Mouse (Mus musculus): ENCODE measurements around the gene Ostm1. TPM values are rescaled to one million over a fixed set of nuclear protein-coding genes. Genes with fewer than 3 reads are reported as not detected.

The Ostm1 gene
- polyA plus RNA-seq, 1 experiment from 2014 or later, result 43.1 TPM

DNA sequence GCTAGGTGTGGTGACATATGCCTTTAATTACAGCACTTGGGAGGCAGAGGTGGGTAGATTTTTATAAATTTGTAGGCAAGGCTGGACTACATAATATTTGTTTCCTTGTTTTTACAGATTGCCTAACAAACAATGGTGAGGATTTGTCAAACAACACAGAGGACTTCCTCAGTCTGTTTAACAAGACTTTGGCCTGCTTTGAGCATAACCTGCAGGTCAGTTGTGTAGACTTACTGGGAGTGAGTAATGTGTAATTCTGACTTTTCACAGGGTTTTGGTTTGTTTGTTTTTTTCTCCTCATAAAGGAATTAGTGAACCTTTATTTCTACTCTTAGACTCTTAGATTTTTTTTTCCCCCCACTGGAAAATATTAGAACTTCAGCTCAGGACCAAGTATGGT lies 109.2 kb downstream of the Ostm1 start:
- no peak for ATAC-seq (ENCODE audit: low FRiP score, low TSS enrichment)

DNA sequence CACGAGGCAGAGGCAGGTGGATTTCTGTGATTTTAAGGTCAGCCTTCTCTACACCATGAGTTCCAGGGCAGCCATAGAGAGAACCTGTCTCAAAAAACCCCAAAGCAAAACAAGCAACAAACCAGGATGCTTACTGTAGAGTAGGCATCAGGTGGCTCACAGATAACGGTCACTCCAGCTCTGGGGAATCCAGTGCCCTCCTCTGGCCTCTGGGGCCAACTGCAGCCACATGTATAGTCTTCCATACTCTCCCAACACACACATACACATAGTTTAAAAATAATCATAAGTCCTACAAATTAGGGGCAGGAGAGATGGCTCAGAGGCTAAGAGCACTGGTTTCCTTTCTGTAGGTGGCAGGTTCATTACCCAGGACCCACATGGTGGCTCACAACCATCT lies 109.9 kb downstream of the Ostm1 start:
- no peaks in the 10 kb centered on the region for H3K27me3 ChIP-seq (ENCODE audit: control insufficient read depth, insufficient read depth, low read length)
- H3K36me3 ChIP-seq (ENCODE audit: control insufficient read depth, insufficient read depth, low read length), result peaks cover 8% of the 10 kb centered on the region
- ATAC-seq (ENCODE audit: low FRiP score, low TSS enrichment) (no peak), DNase-seq (no peak)
- no peak overlapping the region for H3K9ac ChIP-seq (replicated peaks; ENCODE audit: low read length)
- H3K4me2 ChIP-seq (ENCODE audit: low read length), result no peak overlapping the region
- no peaks in the 10 kb centered on the region for H3K9me3 ChIP-seq (ENCODE audit: control insufficient read depth, low read length)
- H3K27ac ChIP-seq (replicated peaks; ENCODE audit: low read depth, low read length), result no peak overlapping the region
- 73% methylated on average over 2 of the region's 2 CpGs for WGBS
- H3K4me3 ChIP-seq (replicated peaks; ENCODE audit: low read depth, low read length), result no peak overlapping the region
- H3K4me1 ChIP-seq (ENCODE audit: control insufficient read depth, insufficient read depth, low read length), result 0 out of 2 replicates have a peak, but pooled peaks cover 3% of the 10 kb centered on the region

More for the DNA sequence above, 109.2 kb downstream of the Ostm1 start:
- Histone ChIP-seq H3K4me1 (ENCODE audit: control insufficient read depth, insufficient read depth, low read length) (0 out of 2 replicates have a peak, but pooled peaks cover 3% of the 10 kb centered on the region), H3K4me2 (ENCODE audit: low read length) (no peak overlapping the region), H3K36me3 (ENCODE audit: control insufficient read depth, insufficient read depth, low read length) (0 out of 2 replicates have a peak, but pooled peaks cover 3% of the 10 kb centered on the region), H3K9me3 (ENCODE audit: control insufficient read depth, low read length) (no peaks in the 10 kb centered on the region), H3K27ac (replicated peaks; ENCODE audit: low read depth, low read length) (no peak overlapping the region), H3K9ac (replicated peaks; ENCODE audit: low read length) (no peak overlapping the region), H3K4me3 (replicated peaks; ENCODE audit: low read depth, low read length) (no peak overlapping the region), H3K27me3 (ENCODE audit: control insufficient read depth, insufficient read depth, low read length) (no peaks in the 10 kb centered on the region)
- no peak for DNase-seq

DNA sequence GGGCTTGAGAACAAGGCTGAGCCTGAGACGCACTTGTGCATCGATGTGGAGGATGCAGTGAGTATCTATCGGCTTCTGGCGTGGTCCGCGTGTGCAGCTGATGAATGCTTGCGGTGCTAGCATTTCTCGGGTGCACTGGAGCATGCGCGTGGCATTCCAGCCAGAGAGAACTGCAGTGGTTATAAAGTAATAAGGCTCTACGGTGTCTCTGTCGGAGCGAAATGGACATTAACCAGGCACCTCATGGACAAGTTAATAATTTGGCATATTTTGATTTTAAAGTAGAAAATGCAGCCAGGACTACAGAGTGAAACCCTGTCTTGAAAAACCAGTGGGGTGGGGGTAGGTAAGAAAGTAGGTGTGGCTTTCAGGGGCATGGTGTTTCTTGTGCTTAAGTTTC lies 112.7 kb downstream of the Ostm1 start:
- ATAC-seq (ENCODE audit: low FRiP score, low TSS enrichment) (no peak), DNase-seq (no peak)
- no peak overlapping the region for H3K4me2 ChIP-seq (ENCODE audit: low read length)
- no peaks in the 10 kb centered on the region for H3K9me3 ChIP-seq (ENCODE audit: control insufficient read depth, low read length)
- peaks cover 23% of the 10 kb centered on the region for H3K36me3 ChIP-seq (ENCODE audit: control insufficient read depth, insufficient read depth, low read length)
- H3K27ac ChIP-seq (replicated peaks; ENCODE audit: low read depth, low read length), result no peak overlapping the region
- no peaks in the 10 kb centered on the region for H3K27me3 ChIP-seq (ENCODE audit: control insufficient read depth, insufficient read depth, low read length)
- H3K4me1 ChIP-seq (ENCODE audit: control insufficient read depth, insufficient read depth, low read length), result no peaks in the 10 kb centered on the region
- no peak overlapping the region for H3K9ac ChIP-seq (replicated peaks; ENCODE audit: low read length)
- WGBS, result 83% methylated on average over 13 of the region's 13 CpGs
- no peak overlapping the region for H3K4me3 ChIP-seq (replicated peaks; ENCODE audit: low read depth, low read length)

DNA sequence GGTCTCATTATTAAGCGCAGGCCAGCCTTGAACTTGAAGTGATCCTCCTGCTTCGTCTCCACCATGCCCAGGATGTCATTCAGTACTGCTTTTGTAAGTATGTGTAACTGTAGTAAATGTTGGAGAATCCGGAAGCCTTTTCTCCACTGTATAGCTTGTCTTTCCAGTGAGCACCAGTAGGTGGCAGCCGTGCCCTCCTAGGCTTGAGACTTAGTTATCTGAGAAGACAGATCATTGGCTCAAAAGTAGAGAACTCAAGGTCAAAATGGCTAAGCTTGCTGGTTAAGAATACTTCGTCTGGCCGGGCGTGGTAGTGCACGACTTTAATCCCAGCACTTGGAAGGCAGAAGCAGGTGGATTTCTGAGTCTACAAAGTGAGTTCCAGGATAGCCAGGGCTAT lies 113.4 kb downstream of the Ostm1 start:
- Histone ChIP-seq H3K4me3 (replicated peaks; ENCODE audit: low read depth, low read length) (no peak overlapping the region), H3K9me3 (ENCODE audit: control insufficient read depth, low read length) (no peaks in the 10 kb centered on the region), H3K27ac (replicated peaks; ENCODE audit: low read depth, low read length) (no peak overlapping the region), H3K4me2 (ENCODE audit: low read length) (no peak overlapping the region), H3K27me3 (ENCODE audit: control insufficient read depth, insufficient read depth, low read length) (no peaks in the 10 kb centered on the region), H3K9ac (replicated peaks; ENCODE audit: low read length) (no peak overlapping the region), H3K36me3 (ENCODE audit: control insufficient read depth, insufficient read depth, low read length) (peaks cover 23% of the 10 kb centered on the region), H3K4me1 (ENCODE audit: control insufficient read depth, insufficient read depth, low read length) (no peaks in the 10 kb centered on the region)
- 34% methylated on average over 8 of the region's 8 CpGs for WGBS
- DNase-seq (peak; percentile 81), ATAC-seq (ENCODE audit: low FRiP score, low TSS enrichment) (no peak)

DNA sequence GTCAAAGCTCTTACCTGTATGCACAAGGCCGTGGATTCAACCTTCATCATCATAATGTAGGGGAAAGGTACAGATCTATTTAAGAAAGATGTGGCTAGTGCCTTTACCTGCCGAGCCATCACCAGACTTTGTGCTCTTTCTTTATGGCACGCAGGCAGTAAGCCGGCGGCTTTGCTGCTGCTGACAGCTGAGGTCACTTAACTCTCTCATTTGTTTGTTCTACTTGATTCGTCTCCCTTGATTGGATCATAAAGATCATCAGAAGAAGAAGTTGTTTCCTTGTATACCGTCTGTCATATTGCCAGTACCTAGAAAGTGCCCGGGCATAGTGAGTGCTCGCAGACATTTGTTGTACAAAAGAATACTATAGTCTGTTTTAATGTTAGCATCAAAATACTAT lies 114.8 kb downstream of the Ostm1 start:
- no peak overlapping the region for H3K4me2 ChIP-seq (ENCODE audit: low read length)
- no peak overlapping the region for H3K9ac ChIP-seq (replicated peaks; ENCODE audit: low read length)
- DNase-seq, result no peak
- peaks cover 30% of the 10 kb centered on the region for H3K36me3 ChIP-seq (ENCODE audit: control insufficient read depth, insufficient read depth, low read length)
- no peak overlapping the region for H3K4me3 ChIP-seq (replicated peaks; ENCODE audit: low read depth, low read length)
- 94% methylated on average over 9 of the region's 9 CpGs for WGBS
- H3K27me3 ChIP-seq (ENCODE audit: control insufficient read depth, insufficient read depth, low read length), result no peaks in the 10 kb centered on the region
- H3K9me3 ChIP-seq (ENCODE audit: control insufficient read depth, low read length), result no peaks in the 10 kb centered on the region
- no peak for ATAC-seq (ENCODE audit: low FRiP score, low TSS enrichment)
- no peaks in the 10 kb centered on the region for H3K4me1 ChIP-seq (ENCODE audit: control insufficient read depth, insufficient read depth, low read length)
- no peak overlapping the region for H3K27ac ChIP-seq (replicated peaks; ENCODE audit: low read depth, low read length)

DNA sequence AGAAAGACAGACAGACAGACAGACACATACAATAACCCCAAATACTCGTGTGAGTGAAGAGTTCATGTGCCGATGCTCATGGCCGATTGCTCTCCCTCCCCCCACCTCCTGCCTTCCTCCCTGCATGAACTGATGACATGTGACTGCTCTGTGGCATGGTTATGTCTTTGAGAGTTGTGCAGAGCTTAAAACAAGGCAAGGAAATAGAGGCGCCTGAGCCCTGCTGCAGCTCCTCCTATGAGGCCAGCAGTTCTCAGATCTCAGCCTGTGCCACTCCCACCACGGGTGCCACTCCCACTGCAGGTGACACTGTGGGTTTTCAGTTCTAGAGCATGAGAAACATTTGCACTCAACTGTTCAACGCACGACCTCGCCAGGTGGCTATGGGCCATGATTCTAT lies 115.4 kb downstream of the Ostm1 start:
- no peaks in the 10 kb centered on the region for H3K4me1 ChIP-seq (ENCODE audit: control insufficient read depth, insufficient read depth, low read length)
- no peak overlapping the region for H3K9ac ChIP-seq (replicated peaks; ENCODE audit: low read length)
- 91% methylated on average over 8 of the region's 8 CpGs for WGBS
- ATAC-seq (ENCODE audit: low FRiP score, low TSS enrichment), result no peak
- DNase-seq, result no peak
- H3K27ac ChIP-seq (replicated peaks; ENCODE audit: low read depth, low read length), result no peak overlapping the region
- peaks cover 32% of the 10 kb centered on the region for H3K36me3 ChIP-seq (ENCODE audit: control insufficient read depth, insufficient read depth, low read length)
- no peak overlapping the region for H3K4me2 ChIP-seq (ENCODE audit: low read length)
- 0 out of 2 replicates have a peak, but pooled peaks cover 3% of the 10 kb centered on the region for H3K9me3 ChIP-seq (ENCODE audit: control insufficient read depth, low read length)
- no peak overlapping the region for H3K4me3 ChIP-seq (replicated peaks; ENCODE audit: low read depth, low read length)
- H3K27me3 ChIP-seq (ENCODE audit: control insufficient read depth, insufficient read depth, low read length), result no peaks in the 10 kb centered on the region

DNA sequence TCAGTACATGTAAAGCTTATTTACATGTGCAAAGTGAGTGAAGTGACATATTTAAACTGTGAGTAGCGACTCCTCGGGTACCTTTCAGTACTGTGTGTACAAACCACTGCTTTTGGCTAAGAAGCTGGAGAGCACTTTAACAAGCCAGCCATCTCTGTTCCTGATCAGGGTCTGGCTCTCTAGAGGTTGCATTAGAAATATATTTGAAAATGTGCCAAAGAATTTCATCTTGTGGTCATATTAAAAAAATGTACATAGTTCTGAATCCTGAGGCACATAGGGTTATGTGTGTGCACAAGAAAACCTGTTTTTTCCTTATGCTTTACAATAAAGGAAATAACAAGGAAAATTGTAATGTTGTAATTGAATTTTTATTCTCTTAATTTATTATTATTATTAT lies 118.5 kb downstream of the Ostm1 start:
- Histone ChIP-seq H3K9ac (replicated peaks; ENCODE audit: low read length) (no peak overlapping the region), H3K9me3 (ENCODE audit: control insufficient read depth, low read length) (0 out of 2 replicates have a peak, but pooled peaks cover 3% of the 10 kb centered on the region), H3K4me3 (replicated peaks; ENCODE audit: low read depth, low read length) (no peak overlapping the region), H3K4me2 (ENCODE audit: low read length) (no peak overlapping the region), H3K36me3 (ENCODE audit: control insufficient read depth, insufficient read depth, low read length) (peaks cover 33% of the 10 kb centered on the region), H3K27me3 (ENCODE audit: control insufficient read depth, insufficient read depth, low read length) (no peaks in the 10 kb centered on the region), H3K4me1 (ENCODE audit: control insufficient read depth, insufficient read depth, low read length) (no peaks in the 10 kb centered on the region), H3K27ac (replicated peaks; ENCODE audit: low read depth, low read length) (no peak overlapping the region)
- DNase-seq, result no peak
- ATAC-seq (ENCODE audit: low FRiP score, low TSS enrichment), result no peak
- WGBS, result 94% methylated on average over 2 of the region's 2 CpGs

DNA sequence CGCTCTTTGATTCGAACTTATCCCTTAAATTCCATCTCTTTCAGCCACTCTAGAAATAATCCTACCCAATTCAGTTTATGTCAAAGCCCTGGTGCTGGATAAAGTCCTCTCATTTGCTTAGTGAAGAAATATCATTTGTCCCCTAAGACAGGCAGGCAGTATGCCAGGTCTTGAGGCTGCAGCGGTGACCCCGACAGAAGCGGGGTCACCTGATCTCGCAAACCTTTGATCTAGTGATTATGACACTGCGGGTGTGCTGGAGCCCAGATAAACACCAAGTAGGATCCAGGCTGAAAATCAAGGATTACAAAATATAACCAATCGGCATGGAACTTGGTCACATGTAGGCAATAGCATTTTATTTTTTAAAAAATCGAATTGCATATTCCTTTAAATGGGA lies 131.1 kb downstream of the Ostm1 start:
- Histone ChIP-seq H3K4me1 (ENCODE audit: control insufficient read depth, insufficient read depth, low read length) (peaks cover 6% of the 10 kb centered on the region; the same call in 1 of the 2 replicates), H3K27me3 (ENCODE audit: control insufficient read depth, insufficient read depth, low read length) (no peaks in the 10 kb centered on the region)

DNA sequence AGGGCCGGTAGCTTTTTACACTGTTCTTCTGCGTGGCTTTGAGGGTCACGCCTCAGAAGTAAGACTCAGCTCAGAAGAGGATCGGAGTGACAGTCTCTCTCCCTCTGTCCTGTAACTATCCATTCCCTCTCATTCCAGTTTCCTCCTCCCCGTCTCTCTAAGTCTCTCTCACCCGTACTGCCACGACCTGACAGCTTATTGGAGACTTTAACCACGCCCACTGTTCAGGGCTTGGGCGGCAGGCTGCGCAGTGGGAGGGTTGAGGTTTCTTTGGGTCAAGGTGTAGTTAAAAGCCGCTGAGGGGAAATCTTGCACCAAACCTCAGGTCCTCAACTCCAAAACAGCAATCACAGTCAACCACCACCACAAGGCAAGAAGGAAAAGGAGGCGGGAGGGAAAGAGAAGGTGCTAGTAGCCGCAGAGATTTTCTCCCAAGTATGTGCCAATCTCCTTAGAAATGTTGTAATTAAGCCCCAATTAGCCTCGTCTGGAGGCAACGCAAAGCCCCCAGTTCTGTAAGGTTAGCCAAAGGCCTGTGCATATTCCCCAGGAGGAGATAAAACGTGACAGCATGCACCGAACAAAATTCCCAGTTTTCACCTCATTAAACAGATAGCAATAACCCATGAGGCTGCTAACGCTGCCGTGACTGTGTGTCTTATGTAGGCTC lies 131.9 kb downstream of the Ostm1 start:
- H3K4me3 ChIP-seq (replicated peaks; ENCODE audit: low read depth, low read length), result no peak overlapping the region
- peak overlapping the region; percentile 32 for H3K4me2 ChIP-seq (ENCODE audit: low read length)
- H3K9me3 ChIP-seq (ENCODE audit: control insufficient read depth, low read length), result no peaks in the 10 kb centered on the region
- no peak for ATAC-seq (ENCODE audit: low FRiP score, low TSS enrichment)
- DNase-seq, result peak; percentile 21
- 16% methylated on average over 19 of the region's 19 CpGs for WGBS
- no peaks in the 10 kb centered on the region for H3K27me3 ChIP-seq (ENCODE audit: control insufficient read depth, insufficient read depth, low read length)
- H3K4me1 ChIP-seq (ENCODE audit: control insufficient read depth, insufficient read depth, low read length), result peaks cover 6% of the 10 kb centered on the region; the same call in 1 of the 2 replicates
- no peak overlapping the region for H3K9ac ChIP-seq (replicated peaks; ENCODE audit: low read length)
- no peaks in the 10 kb centered on the region for H3K36me3 ChIP-seq (ENCODE audit: control insufficient read depth, insufficient read depth, low read length)
- no peak overlapping the region for H3K27ac ChIP-seq (replicated peaks; ENCODE audit: low read depth, low read length)

More for the DNA sequence above, 131.1 kb downstream of the Ostm1 start:
- ATAC-seq (ENCODE audit: low FRiP score, low TSS enrichment) (no peak), DNase-seq (peak; percentile 23)
- Histone ChIP-seq H3K36me3 (ENCODE audit: control insufficient read depth, insufficient read depth, low read length) (no peaks in the 10 kb centered on the region), H3K4me3 (replicated peaks; ENCODE audit: low read depth, low read length) (no peak overlapping the region), H3K9me3 (ENCODE audit: control insufficient read depth, low read length) (no peaks in the 10 kb centered on the region), H3K9ac (replicated peaks; ENCODE audit: low read length) (no peak overlapping the region), H3K4me2 (ENCODE audit: low read length) (peak overlapping the region; percentile 32; the same call in 1 of the 2 replicates), H3K27ac (replicated peaks; ENCODE audit: low read depth, low read length) (no peak overlapping the region)
- 11% methylated on average over 9 of the region's 9 CpGs for WGBS

Measured in midbrain, embryonic 14.5 days (tissue).